Mouse (Mus musculus) macrophage (primary cell): ENCODE measurements around the gene Diaph3. TPM values are rescaled to one million over a fixed set of nuclear protein-coding genes. Genes with fewer than 3 reads are reported as not detected.

Experiments used
- H3K27ac ChIP-seq: fragments of 350-480 bp; formaldehyde crosslinking; 2 replicates; pipeline ENCODE4 v1.9.0; 2021
- H3K36me3 ChIP-seq: fragments of 350-480 bp; formaldehyde crosslinking; 2 replicates; pipeline ENCODE4 v1.9.0; 2021; ENCODE audit errors: inconsistent target
- H3K4me3 ChIP-seq: fragments of 350-480 bp; formaldehyde crosslinking; 2 replicates; pipeline ENCODE4 v1.9.0; 2021; ENCODE audit errors: inconsistent target
- H3K79me2 ChIP-seq: fragments of 350-480 bp; formaldehyde crosslinking; 2 replicates; pipeline ENCODE4 v1.9.0; 2021; ENCODE audit errors: inconsistent target
- WGBS: methylation state at CpG from one replicate; pipeline ENCODE4 v1.1.7; 2026; ENCODE audit warnings: inconsistent platforms; ENCODE audit not compliant: missing documents; 5-methylcytosine and 5-hydroxymethylcytosine counted together
- polyA plus RNA-seq: library from polyadenylated mRNA; stranded (reverse); fragments of 250-400 nt; gene quantifications from 3 replicates; pipeline ENCODE4 v1.2.4, GENCODE M21; 2018; ENCODE audit warnings: inconsistent platforms

Diaph3 gene
- polyA plus RNA-seq, 1 experiment from 2014 or later: 4.9 TPM

GRCm38 (mm10) chr14:87019687-87020086, 121.3 kb downstream of the Diaph3 start:
- Histone ChIP-seq H3K79me2 (no peaks in the 10 kb centered on the region), H3K36me3 (no peaks in the 10 kb centered on the region)
- WGBS: 100% methylated on average over 3 of the region's 3 CpGs

GRCm38 (mm10) chr14:86997318-86997717, 143.7 kb downstream of the Diaph3 start:
- H3K79me2 ChIP-seq: no peaks in the 10 kb centered on the region
- H3K4me3 ChIP-seq: no peak overlapping the region
- no peaks in the 10 kb centered on the region for H3K36me3 ChIP-seq
- WGBS: 90% methylated on average over 4 of the region's 4 CpGs
- no peak overlapping the region for H3K27ac ChIP-seq

More at GRCm38 (mm10) chr14:87019687-87020086, 121.3 kb downstream of the Diaph3 start:
- Histone ChIP-seq H3K27ac (no peak overlapping the region), H3K4me3 (no peak overlapping the region)

- no peaks in the 10 kb centered on the region for H3K36me3 ChIP-seq
- WGBS: 100% methylated on average over 1 of the region's 1 CpGs
- H3K4me3 ChIP-seq: no peak overlapping the region
- H3K27ac ChIP-seq: no peak overlapping the region
- no peaks in the 10 kb centered on the region for H3K79me2 ChIP-seq
Observed at GRCm38 (mm10) chr14:86951169-86951568, 189.9 kb downstream of the Diaph3 start.

- Histone ChIP-seq H3K27ac (no peak overlapping the region), H3K79me2 (no peaks in the 10 kb centered on the region), H3K4me3 (no peak overlapping the region), H3K36me3 (no peaks in the 10 kb centered on the region)
- 81% methylated on average over 2 of the region's 2 CpGs for WGBS
Observed at GRCm38 (mm10) chr14:86937953-86938352, 203.1 kb downstream of the Diaph3 start.

- H3K4me3 ChIP-seq: no peak overlapping the region
- WGBS: 94% methylated on average over 3 of the region's 3 CpGs
Observed at GRCm38 (mm10) chr14:86936424-86936823, 204.6 kb downstream of the Diaph3 start.

GRCm38 (mm10) chr14:86930763-86931162, 210.3 kb downstream of the Diaph3 start:
- 100% methylated on average over 4 of the region's 4 CpGs for WGBS
- Histone ChIP-seq H3K79me2 (no peaks in the 10 kb centered on the region), H3K4me3 (no peak overlapping the region), H3K27ac (no peak overlapping the region), H3K36me3 (no peaks in the 10 kb centered on the region)

More at GRCm38 (mm10) chr14:86936424-86936823, 204.6 kb downstream of the Diaph3 start:
- Histone ChIP-seq H3K79me2 (no peaks in the 10 kb centered on the region), H3K36me3 (no peaks in the 10 kb centered on the region), H3K27ac (no peak overlapping the region)

GRCm38 (mm10) chr14:86926827-86927226, 214.2 kb downstream of the Diaph3 start:
- 96% methylated on average over 7 of the region's 7 CpGs for WGBS
- Histone ChIP-seq H3K79me2 (no peaks in the 10 kb centered on the region), H3K4me3 (no peak overlapping the region), H3K36me3 (no peaks in the 10 kb centered on the region), H3K27ac (no peak overlapping the region)

- Histone ChIP-seq H3K4me3 (no peak overlapping the region), H3K79me2 (no peaks in the 10 kb centered on the region), H3K36me3 (no peaks in the 10 kb centered on the region), H3K27ac (no peak overlapping the region)
Observed at GRCm38 (mm10) chr14:86898898-86899297, 242.1 kb downstream of the Diaph3 start.

GRCm38 (mm10) chr14:86889070-86889804, 251.8 kb downstream of the Diaph3 start:
- Histone ChIP-seq H3K79me2 (no peaks in the 10 kb centered on the region), H3K27ac (no peak overlapping the region), H3K4me3 (no peak overlapping the region), H3K36me3 (no peaks in the 10 kb centered on the region)
- 96% methylated on average over 3 of the region's 3 CpGs for WGBS

- Histone ChIP-seq H3K79me2 (no peaks in the 10 kb centered on the region), H3K36me3 (no peaks in the 10 kb centered on the region), H3K4me3 (no peak overlapping the region), H3K27ac (peak overlapping the region; percentile 21; the same call in 1 of the 2 replicates)
- 51% methylated on average over 5 of the region's 5 CpGs for WGBS
Observed at GRCm38 (mm10) chr14:86885417-86886098, 255.5 kb downstream of the Diaph3 start.

GRCm38 (mm10) chr14:86869536-86869935, 271.5 kb downstream of the Diaph3 start:
- Histone ChIP-seq H3K27ac (no peak overlapping the region), H3K79me2 (no peaks in the 10 kb centered on the region), H3K4me3 (no peak overlapping the region), H3K36me3 (no peaks in the 10 kb centered on the region)
- 96% methylated on average over 5 of the region's 5 CpGs for WGBS

- no peaks in the 10 kb centered on the region for H3K36me3 ChIP-seq
- no peak overlapping the region for H3K4me3 ChIP-seq
- no peaks in the 10 kb centered on the region for H3K79me2 ChIP-seq
- no peak overlapping the region for H3K27ac ChIP-seq
- 94% methylated on average over 3 of the region's 3 CpGs for WGBS
Observed at GRCm38 (mm10) chr14:86867143-86867542, 273.9 kb downstream of the Diaph3 start.

- 88% methylated on average over 3 of the region's 3 CpGs for WGBS
- Histone ChIP-seq H3K4me3 (no peak overlapping the region), H3K79me2 (no peaks in the 10 kb centered on the region), H3K36me3 (no peaks in the 10 kb centered on the region), H3K27ac (no peak overlapping the region)
Observed at GRCm38 (mm10) chr14:86864053-86864452, 277.0 kb downstream of the Diaph3 start.

GRCm38 (mm10) chr14:86861277-86861946, 279.6 kb downstream of the Diaph3 start:
- H3K4me3 ChIP-seq: no peak overlapping the region
- no peaks in the 10 kb centered on the region for H3K79me2 ChIP-seq
- H3K36me3 ChIP-seq: no peaks in the 10 kb centered on the region
- no peak overlapping the region for H3K27ac ChIP-seq
- 80% methylated on average over 11 of the region's 11 CpGs for WGBS
